Mouse (Mus musculus): ENCODE results near the gene Dtnbp1. TPM values are rescaled to one million over a fixed set of nuclear protein-coding genes. Genes with fewer than 3 reads are reported as not detected.

Dtnbp1 gene
- polyA plus RNA-seq, 1 experiment from 2014 or later, result 131 TPM

- Histone ChIP-seq H3K9ac (replicated peaks; ENCODE audit: low read length) (no peak overlapping the region), H3K27ac (replicated peaks; ENCODE audit: low read depth, low read length) (no peak overlapping the region), H3K27me3 (ENCODE audit: control insufficient read depth, insufficient read depth, low read length) (no peaks in the 10 kb centered on the region), H3K4me3 (replicated peaks; ENCODE audit: low read depth, low read length) (no peak overlapping the region), H3K36me3 (ENCODE audit: control insufficient read depth, insufficient read depth, low read length) (peaks cover 3% of the 10 kb centered on the region; the same call in 1 of the 2 replicates), H3K4me2 (ENCODE audit: low read length) (no peak overlapping the region), H3K9me3 (ENCODE audit: control insufficient read depth, low read length) (no peaks in the 10 kb centered on the region), H3K4me1 (ENCODE audit: control insufficient read depth, insufficient read depth, low read length) (peaks cover 9% of the 10 kb centered on the region; the same call in 1 of the 2 replicates)
- 92% methylated on average over 7 of the region's 7 CpGs for WGBS
- no peak for ATAC-seq (ENCODE audit: low FRiP score, low TSS enrichment)
- no peak for DNase-seq
These were observed 22.5 kb downstream of the Dtnbp1 start for GRCm38 (mm10) chr13:44979433-44979832.

GRCm38 (mm10) chr13:44977483-44978141 is 24.3 kb downstream of the Dtnbp1 start:
- Histone ChIP-seq H3K36me3 (ENCODE audit: control insufficient read depth, insufficient read depth, low read length) (peaks cover 3% of the 10 kb centered on the region; the same call in 1 of the 2 replicates), H3K4me1 (ENCODE audit: control insufficient read depth, insufficient read depth, low read length) (peaks cover 9% of the 10 kb centered on the region; the same call in 1 of the 2 replicates), H3K4me2 (ENCODE audit: low read length) (no peak overlapping the region), H3K4me3 (replicated peaks; ENCODE audit: low read depth, low read length) (no peak overlapping the region), H3K27ac (replicated peaks; ENCODE audit: low read depth, low read length) (peak overlapping the region; percentile 58), H3K9me3 (ENCODE audit: control insufficient read depth, low read length) (no peaks in the 10 kb centered on the region), H3K27me3 (ENCODE audit: control insufficient read depth, insufficient read depth, low read length) (no peaks in the 10 kb centered on the region), H3K9ac (replicated peaks; ENCODE audit: low read length) (no peak overlapping the region)
- DNase-seq, result peak; percentile 83
- ATAC-seq (ENCODE audit: low FRiP score, low TSS enrichment), result no peak
- WGBS, result 65% methylated on average over 2 of the region's 2 CpGs

- DNase-seq (peak; percentile 74), ATAC-seq (ENCODE audit: low FRiP score, low TSS enrichment) (no peak)
- WGBS, result 14% methylated on average over 2 of the region's 2 CpGs
- H3K27me3 ChIP-seq (ENCODE audit: control insufficient read depth, insufficient read depth, low read length), result no peaks in the 10 kb centered on the region
- H3K4me2 ChIP-seq (ENCODE audit: low read length), result no peak overlapping the region
- no peak overlapping the region for H3K4me3 ChIP-seq (replicated peaks; ENCODE audit: low read depth, low read length)
- no peak overlapping the region for H3K9ac ChIP-seq (replicated peaks; ENCODE audit: low read length)
- H3K36me3 ChIP-seq (ENCODE audit: control insufficient read depth, insufficient read depth, low read length), result peaks cover 3% of the 10 kb centered on the region; the same call in 1 of the 2 replicates
- peaks cover 9% of the 10 kb centered on the region; the same call in 1 of the 2 replicates for H3K4me1 ChIP-seq (ENCODE audit: control insufficient read depth, insufficient read depth, low read length)
- H3K27ac ChIP-seq (replicated peaks; ENCODE audit: low read depth, low read length), result peak overlapping the region; percentile 58
- no peaks in the 10 kb centered on the region for H3K9me3 ChIP-seq (ENCODE audit: control insufficient read depth, low read length)
These were observed 24.9 kb downstream of the Dtnbp1 start for GRCm38 (mm10) chr13:44977059-44977458.

- H3K9me3 ChIP-seq (ENCODE audit: control insufficient read depth, low read length), result no peaks in the 10 kb centered on the region
- ATAC-seq (ENCODE audit: low FRiP score, low TSS enrichment) (no peak), DNase-seq (peak; percentile 59)
- no peaks in the 10 kb centered on the region for H3K36me3 ChIP-seq (ENCODE audit: control insufficient read depth, insufficient read depth, low read length)
- WGBS, result 89% methylated on average over 5 of the region's 5 CpGs
- no peaks in the 10 kb centered on the region; the same call in 1 of the 2 replicates for H3K4me1 ChIP-seq (ENCODE audit: control insufficient read depth, insufficient read depth, low read length)
- no peaks in the 10 kb centered on the region for H3K27me3 ChIP-seq (ENCODE audit: control insufficient read depth, insufficient read depth, low read length)
- no peak overlapping the region for H3K9ac ChIP-seq (replicated peaks; ENCODE audit: low read length)
- H3K4me2 ChIP-seq (ENCODE audit: low read length), result no peak overlapping the region
- no peak overlapping the region for H3K4me3 ChIP-seq (replicated peaks; ENCODE audit: low read depth, low read length)
- H3K27ac ChIP-seq (replicated peaks; ENCODE audit: low read depth, low read length), result no peak overlapping the region; the same call in 1 of the 2 replicates
These were observed 41.2 kb downstream of the Dtnbp1 start for GRCm38 (mm10) chr13:44960542-44961291.

- no peaks in the 10 kb centered on the region for H3K27me3 ChIP-seq (ENCODE audit: control insufficient read depth, insufficient read depth, low read length)
- no peak overlapping the region for H3K9ac ChIP-seq (replicated peaks; ENCODE audit: low read length)
- H3K9me3 ChIP-seq (ENCODE audit: control insufficient read depth, low read length), result no peaks in the 10 kb centered on the region
- no peak overlapping the region for H3K27ac ChIP-seq (replicated peaks; ENCODE audit: low read depth, low read length)
- no peak overlapping the region for H3K4me2 ChIP-seq (ENCODE audit: low read length)
- WGBS, result 96% methylated on average over 8 of the region's 8 CpGs
- no peak for DNase-seq
- no peak for ATAC-seq (ENCODE audit: low FRiP score, low TSS enrichment)
- H3K4me1 ChIP-seq (ENCODE audit: control insufficient read depth, insufficient read depth, low read length), result no peaks in the 10 kb centered on the region; the same call in 1 of the 2 replicates
- H3K36me3 ChIP-seq (ENCODE audit: control insufficient read depth, insufficient read depth, low read length), result no peaks in the 10 kb centered on the region
- no peak overlapping the region for H3K4me3 ChIP-seq (replicated peaks; ENCODE audit: low read depth, low read length)
These were observed 44.9 kb downstream of the Dtnbp1 start for GRCm38 (mm10) chr13:44957049-44957448.

GRCm38 (mm10) chr13:44955781-44956180 is 46.2 kb downstream of the Dtnbp1 start:
- no peak overlapping the region for H3K4me2 ChIP-seq (ENCODE audit: low read length)
- no peak overlapping the region for H3K9ac ChIP-seq (replicated peaks; ENCODE audit: low read length)
- no peaks in the 10 kb centered on the region for H3K9me3 ChIP-seq (ENCODE audit: control insufficient read depth, low read length)
- no peaks in the 10 kb centered on the region for H3K27me3 ChIP-seq (ENCODE audit: control insufficient read depth, insufficient read depth, low read length)
- H3K4me1 ChIP-seq (ENCODE audit: control insufficient read depth, insufficient read depth, low read length), result no peaks in the 10 kb centered on the region
- H3K36me3 ChIP-seq (ENCODE audit: control insufficient read depth, insufficient read depth, low read length), result no peaks in the 10 kb centered on the region
- DNase-seq (no peak), ATAC-seq (ENCODE audit: low FRiP score, low TSS enrichment) (no peak)
- WGBS, result 96% methylated on average over 6 of the region's 6 CpGs
- no peak overlapping the region for H3K27ac ChIP-seq (replicated peaks; ENCODE audit: low read depth, low read length)
- H3K4me3 ChIP-seq (replicated peaks; ENCODE audit: low read depth, low read length), result no peak overlapping the region

- no peak overlapping the region for H3K4me3 ChIP-seq (replicated peaks; ENCODE audit: low read depth, low read length)
- WGBS, result 95% methylated on average over 1 of the region's 1 CpGs
- no peak overlapping the region for H3K27ac ChIP-seq (replicated peaks; ENCODE audit: low read depth, low read length)
- no peaks in the 10 kb centered on the region for H3K4me1 ChIP-seq (ENCODE audit: control insufficient read depth, insufficient read depth, low read length)
- H3K9ac ChIP-seq (replicated peaks; ENCODE audit: low read length), result no peak overlapping the region
- no peaks in the 10 kb centered on the region for H3K36me3 ChIP-seq (ENCODE audit: control insufficient read depth, insufficient read depth, low read length)
- no peaks in the 10 kb centered on the region for H3K9me3 ChIP-seq (ENCODE audit: control insufficient read depth, low read length)
- no peak overlapping the region for H3K4me2 ChIP-seq (ENCODE audit: low read length)
- ATAC-seq (ENCODE audit: low FRiP score, low TSS enrichment) (no peak), DNase-seq (no peak)
- H3K27me3 ChIP-seq (ENCODE audit: control insufficient read depth, insufficient read depth, low read length), result no peaks in the 10 kb centered on the region
These were observed 47.7 kb downstream of the Dtnbp1 start for GRCm38 (mm10) chr13:44954232-44954568.

- 80% methylated on average over 8 of the region's 8 CpGs for WGBS
- Histone ChIP-seq H3K4me1 (ENCODE audit: control insufficient read depth, insufficient read depth, low read length) (no peaks in the 10 kb centered on the region), H3K9ac (replicated peaks; ENCODE audit: low read length) (no peak overlapping the region), H3K4me2 (ENCODE audit: low read length) (no peak overlapping the region), H3K9me3 (ENCODE audit: control insufficient read depth, low read length) (no peaks in the 10 kb centered on the region), H3K27me3 (ENCODE audit: control insufficient read depth, insufficient read depth, low read length) (no peaks in the 10 kb centered on the region), H3K27ac (replicated peaks; ENCODE audit: low read depth, low read length) (no peak overlapping the region), H3K4me3 (replicated peaks; ENCODE audit: low read depth, low read length) (no peak overlapping the region), H3K36me3 (ENCODE audit: control insufficient read depth, insufficient read depth, low read length) (no peaks in the 10 kb centered on the region)
- no peak for DNase-seq
- no peak for ATAC-seq (ENCODE audit: low FRiP score, low TSS enrichment)
These were observed 48.3 kb downstream of the Dtnbp1 start for GRCm38 (mm10) chr13:44953546-44954231.

Measured in midbrain, embryonic 14.5 days (tissue).